Mouse (Mus musculus) heart, embryonic 10.5 days (tissue): ENCODE data around the gene Lnpep. TPM values are rescaled to one million over a fixed set of nuclear protein-coding genes. Genes with fewer than 3 reads are reported as not detected.
"Not testable (repeated sequence)": the region's sequence is repeated elsewhere in the genome, so short reads cannot be mapped to it uniquely, and the experiment has no call there.

Experiments
- DNase-seq: peaks from one replicate; pipeline ENCODE4 v3.0.0-alpha.2; 2017; ENCODE audit warnings: low spot score
- H3K27ac ChIP-seq: fragments of 300-500 bp; sonication (generic); 2 replicates; pipeline ENCODE4 v1.5.1; 2016; ENCODE audit warnings: mild to moderate bottlenecking
- H3K27me3 ChIP-seq: fragments of 300-500 bp; sonication (generic); 2 replicates; pipeline ENCODE4 v1.6.1; 2016; ENCODE audit warnings: mild to moderate bottlenecking; ENCODE audit not compliant: poor library complexity, insufficient read depth, severe bottlenecking
- H3K36me3 ChIP-seq: fragments of 300-500 bp; sonication (generic); 2 replicates; pipeline ENCODE4 v1.6.1; 2016; ENCODE audit warnings: mild to moderate bottlenecking, moderate library complexity
- H3K4me1 ChIP-seq: fragments of 300-500 bp; sonication (generic); 2 replicates; pipeline ENCODE4 v1.6.1; 2016; ENCODE audit warnings: mild to moderate bottlenecking
- H3K4me3 ChIP-seq: fragments of 300-500 bp; sonication (generic); 2 replicates; pipeline ENCODE4 v1.5.1; 2016; ENCODE audit warnings: mild to moderate bottlenecking, moderate library complexity
- H3K9me3 ChIP-seq: fragments of 300-500 bp; sonication (generic); 2 replicates; pipeline ENCODE4 v1.6.1; 2016; ENCODE audit warnings: mild to moderate bottlenecking, moderate library complexity
- WGBS: fragments of 180-500 bp; shearing (Covaris S2); methylation state at CpG from one replicate; pipeline ENCODE4 v1.1.7; 2016; 5-methylcytosine and 5-hydroxymethylcytosine counted together
- polyA plus RNA-seq: library from polyadenylated mRNA; unstranded; fragments of >200 nt; fragmentation: Nextera tagmentation; extraction: Ambion mirVana; gene quantifications from 2 replicates; pipeline ENCODE4 v1.2.1, GENCODE M21; 2016

The Lnpep gene
- polyA plus RNA-seq = 8.7 and 11.1 TPM in 2 replicates

DNA sequence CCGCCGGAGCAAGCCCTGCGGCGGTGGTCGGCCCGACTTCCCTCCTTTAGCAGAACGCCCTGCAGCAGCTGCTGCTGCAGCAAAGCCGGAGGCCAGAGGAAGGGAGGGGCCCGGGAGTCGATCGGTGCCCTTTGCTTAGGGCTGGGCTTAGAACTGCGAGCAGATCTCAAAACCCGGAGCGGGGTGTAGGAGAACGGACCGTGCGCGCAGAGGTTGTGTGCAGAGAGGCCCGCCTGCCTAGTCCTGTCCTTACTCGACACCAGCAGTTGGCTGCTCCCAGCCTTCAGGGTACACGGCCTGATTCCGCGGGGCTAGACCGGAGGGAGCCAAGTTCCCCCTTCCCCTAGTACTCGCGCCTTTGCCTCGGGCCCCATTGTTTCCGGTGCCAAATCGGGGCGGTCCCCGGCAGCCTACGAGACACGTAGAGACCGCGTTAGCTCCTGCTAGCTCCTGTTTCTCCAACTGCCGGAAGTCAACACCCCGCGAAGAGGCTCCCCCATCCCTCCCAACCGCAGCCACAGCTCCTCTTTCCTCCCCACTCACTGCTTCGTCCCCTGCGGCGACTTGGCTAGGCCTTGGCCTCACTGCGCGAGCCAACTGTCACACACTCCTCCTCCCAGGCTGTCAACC lies at the start of gene Lnpep:
Gene Lnpep (minus strand): TSS at position 94 of the 630 bp plus-strand sequence.
- peak; percentile 97 for DNase-seq
- peak within 1 kb of the TSS; percentile 93 for H3K4me3 ChIP-seq
- H3K4me1 ChIP-seq = peaks cover 17% of the 10 kb centered on the region; the same call in 1 of the 2 replicates
- no peaks in the 10 kb centered on the region for H3K9me3 ChIP-seq
- under 1% methylated on average over 44 of the region's 44 CpGs for WGBS
- H3K27ac ChIP-seq = peak within 1 kb of the TSS; percentile 98
- H3K27me3 ChIP-seq = no peaks in the 10 kb centered on the region
- H3K36me3 ChIP-seq = no peaks in the 10 kb centered on the region

GRCm38 (mm10) chr17:17655829-17656176 lies 31.0 kb upstream of the Lnpep start:
- peaks cover 4% of the 10 kb centered on the region; the same call in 1 of the 2 replicates for H3K4me1 ChIP-seq
- no peak overlapping the region for H3K4me3 ChIP-seq
- no peaks in the 10 kb centered on the region for H3K36me3 ChIP-seq
- H3K27me3 ChIP-seq = no peaks in the 10 kb centered on the region
- no peak for DNase-seq
- H3K9me3 ChIP-seq = no peaks in the 10 kb centered on the region
- WGBS = 34% methylated on average over 2 of the region's 2 CpGs
- no peak overlapping the region for H3K27ac ChIP-seq

- H3K27me3 ChIP-seq = no peaks in the 10 kb centered on the region
- H3K4me3 ChIP-seq = peak overlapping the region; percentile 40; the same call in 1 of the 2 replicates
- H3K4me1 ChIP-seq = peaks cover 4% of the 10 kb centered on the region; the same call in 1 of the 2 replicates
- DNase-seq = no peak
- 15% methylated on average over 10 of the region's 10 CpGs for WGBS
- no peaks in the 10 kb centered on the region for H3K36me3 ChIP-seq
- no peaks in the 10 kb centered on the region for H3K9me3 ChIP-seq
- H3K27ac ChIP-seq = no peak overlapping the region
Measured at GRCm38 (mm10) chr17:17654997-17655828, 30.4 kb upstream of the Lnpep start.

DNA sequence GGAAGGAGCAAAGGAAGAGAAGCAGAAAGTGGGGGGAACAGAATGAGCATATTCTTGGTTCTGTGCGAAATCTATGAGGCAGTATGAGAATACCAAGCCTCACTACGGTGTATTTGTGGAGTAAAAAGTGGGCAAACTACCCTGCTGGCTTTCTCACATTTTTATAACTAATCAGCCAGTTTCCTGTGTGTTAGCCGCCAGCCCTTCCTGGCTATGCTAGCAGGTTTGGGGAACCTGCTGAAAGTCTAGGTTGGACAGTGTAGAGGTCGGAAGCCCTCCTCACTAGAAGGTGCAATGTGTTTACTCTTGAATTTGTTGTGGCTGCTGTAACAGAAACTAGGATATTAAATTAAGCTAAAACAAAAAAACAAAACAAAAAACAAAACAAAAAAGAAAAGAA lies 27.7 kb upstream of the Lnpep start:
- H3K27ac ChIP-seq = no peak overlapping the region
- DNase-seq = no peak
- 72% methylated on average over 4 of the region's 4 CpGs for WGBS
- no peak overlapping the region for H3K4me3 ChIP-seq
- no peaks in the 10 kb centered on the region for H3K36me3 ChIP-seq
- peaks cover 4% of the 10 kb centered on the region; the same call in 1 of the 2 replicates for H3K4me1 ChIP-seq
- H3K27me3 ChIP-seq = no peaks in the 10 kb centered on the region
- H3K9me3 ChIP-seq = no peaks in the 10 kb centered on the region

- H3K9me3 ChIP-seq = no peaks in the 10 kb centered on the region
- no peak overlapping the region for H3K27ac ChIP-seq
- H3K4me3 ChIP-seq = no peak overlapping the region
- H3K27me3 ChIP-seq = no peaks in the 10 kb centered on the region
- H3K36me3 ChIP-seq = no peaks in the 10 kb centered on the region
- no peaks in the 10 kb centered on the region for H3K4me1 ChIP-seq
- WGBS = 3% methylated on average over 3 of the region's 3 CpGs
- DNase-seq = no peak
Measured at GRCm38 (mm10) chr17:17645738-17646137, 20.9 kb upstream of the Lnpep start.

DNA sequence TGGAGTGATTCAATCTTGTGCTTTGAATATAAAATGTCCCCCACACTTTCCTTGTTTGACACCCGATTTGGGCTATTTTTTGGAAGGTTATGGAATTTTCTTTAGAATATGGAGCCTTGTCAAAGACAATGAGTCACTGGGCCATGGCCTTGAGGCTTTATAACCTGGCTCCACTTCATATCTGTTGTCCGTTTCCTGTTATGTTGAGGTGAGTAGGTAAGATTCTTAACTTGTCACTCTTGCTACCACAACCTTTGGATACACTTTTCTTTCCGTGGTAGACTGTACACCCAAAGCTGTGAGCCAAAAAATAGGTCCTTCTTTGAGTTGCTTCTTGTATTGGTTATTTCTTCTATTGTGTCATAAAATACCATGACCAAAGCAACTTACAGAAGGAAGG lies 12.5 kb upstream of the Lnpep start:
- H3K4me1 ChIP-seq = no peaks in the 10 kb centered on the region
- no peak for DNase-seq
- WGBS = 79% methylated on average over 3 of the region's 3 CpGs
- H3K9me3 ChIP-seq = no peaks in the 10 kb centered on the region
- no peak overlapping the region for H3K27ac ChIP-seq
- no peaks in the 10 kb centered on the region for H3K36me3 ChIP-seq
- no peak overlapping the region for H3K4me3 ChIP-seq
- H3K27me3 ChIP-seq = no peaks in the 10 kb centered on the region

DNA sequence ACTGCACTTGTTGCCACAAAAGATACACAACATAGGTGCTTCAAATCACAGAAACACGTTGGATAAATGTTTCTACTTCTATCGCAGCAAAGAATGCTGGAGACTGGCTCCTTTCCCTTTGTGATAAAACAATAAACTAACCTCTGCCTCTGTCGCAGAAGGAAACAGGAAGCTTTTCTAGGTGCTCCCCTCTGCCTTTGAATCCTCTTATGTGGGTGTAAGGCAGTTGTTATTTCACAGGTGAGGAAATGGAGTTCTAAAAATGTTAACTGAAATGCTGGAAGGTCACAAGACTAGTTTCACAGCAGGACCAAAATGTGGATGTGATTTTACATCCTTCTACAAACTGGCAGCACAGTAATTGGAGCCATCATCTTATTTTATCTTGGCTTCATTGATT lies 11.3 kb upstream of the Lnpep start:
- H3K9me3 ChIP-seq = no peaks in the 10 kb centered on the region
- no peak overlapping the region for H3K4me3 ChIP-seq
- H3K36me3 ChIP-seq = no peaks in the 10 kb centered on the region
- no peaks in the 10 kb centered on the region for H3K27me3 ChIP-seq
- no peaks in the 10 kb centered on the region for H3K4me1 ChIP-seq
- H3K27ac ChIP-seq = no peak overlapping the region
- no peak for DNase-seq
- 46% methylated on average over 3 of the region's 3 CpGs for WGBS

GRCm38 (mm10) chr17:17634033-17634432 lies 9.2 kb upstream of the Lnpep start:
- Histone ChIP-seq H3K4me1 (no peaks in the 10 kb centered on the region), H3K9me3 (no peaks in the 10 kb centered on the region), H3K36me3 (no peaks in the 10 kb centered on the region), H3K4me3 (no peak overlapping the region), H3K27me3 (no peaks in the 10 kb centered on the region), H3K27ac (no peak overlapping the region)
- no peak for DNase-seq
- 75% methylated on average over 2 of the region's 2 CpGs for WGBS

- H3K4me1 ChIP-seq = no peaks in the 10 kb centered on the region
- H3K4me3 ChIP-seq = no peak overlapping the region
- H3K27ac ChIP-seq = no peak overlapping the region
- H3K36me3 ChIP-seq = no peaks in the 10 kb centered on the region
- no peak for DNase-seq
- H3K27me3 ChIP-seq = no peaks in the 10 kb centered on the region
- no peaks in the 10 kb centered on the region for H3K9me3 ChIP-seq
Measured at GRCm38 (mm10) chr17:17631985-17632384, 7.1 kb upstream of the Lnpep start.

GRCm38 (mm10) chr17:17628237-17628879 lies 3.5 kb upstream of the Lnpep start:
- H3K27me3 ChIP-seq, H3K36me3 ChIP-seq, H3K27ac ChIP-seq, H3K4me3 ChIP-seq, H3K9me3 ChIP-seq, DNase-seq, H3K4me1 ChIP-seq: not testable (repeated sequence)
- 92% methylated on average over 7 of the region's 7 CpGs for WGBS

- no peak overlapping the region for H3K4me3 ChIP-seq
- WGBS = 91% methylated on average over 2 of the region's 2 CpGs
- peaks cover 10% of the 10 kb centered on the region; the same call in 1 of the 2 replicates for H3K4me1 ChIP-seq
- no peak overlapping the region for H3K27ac ChIP-seq
- no peaks in the 10 kb centered on the region for H3K36me3 ChIP-seq
- H3K27me3 ChIP-seq = no peaks in the 10 kb centered on the region
- no peak for DNase-seq
- no peaks in the 10 kb centered on the region for H3K9me3 ChIP-seq
Measured at GRCm38 (mm10) chr17:17627558-17627957, 2.7 kb upstream of the Lnpep start.

DNA sequence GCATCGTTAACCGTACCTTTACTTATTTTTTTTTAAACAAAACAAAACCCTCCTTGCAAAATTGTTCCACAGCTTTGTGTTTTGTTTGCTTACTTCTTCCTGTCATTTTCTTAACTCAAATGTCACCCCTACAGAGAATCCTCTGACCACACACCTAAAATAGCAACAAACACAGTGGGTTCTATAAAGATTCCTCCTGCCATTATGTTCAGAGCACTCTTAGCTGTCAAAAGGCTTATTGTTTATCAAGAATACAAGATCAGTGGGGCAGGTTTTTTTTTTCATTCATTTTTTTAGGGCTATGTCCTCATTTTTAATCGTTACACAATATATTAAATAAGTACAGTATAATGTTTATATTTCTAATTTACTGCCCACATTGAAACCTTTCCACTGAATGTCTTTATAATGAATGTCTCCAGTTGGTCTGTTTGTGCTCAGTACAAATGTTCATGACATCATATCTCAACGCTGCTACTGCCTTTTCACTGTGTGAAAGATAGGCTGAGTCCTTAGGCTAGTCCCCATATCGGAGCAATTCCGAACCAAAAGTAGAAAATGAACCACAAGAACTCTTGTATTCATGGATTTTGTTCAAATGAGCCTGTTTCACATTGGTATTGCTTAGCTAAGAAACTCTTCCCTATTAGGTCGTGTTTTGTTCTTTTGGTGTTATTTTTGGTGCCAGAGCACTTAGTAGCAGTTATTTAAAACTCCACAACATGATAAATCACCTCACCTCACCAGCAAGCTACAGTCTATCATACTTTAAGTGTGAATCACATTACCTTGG lies 1.2 kb upstream of the Lnpep start:
- no peak for DNase-seq
- Histone ChIP-seq H3K9me3 (no peaks in the 10 kb centered on the region), H3K4me3 (peak overlapping the region; percentile 93), H3K27me3 (no peaks in the 10 kb centered on the region), H3K27ac (peak overlapping the region; percentile 98), H3K4me1 (peaks cover 17% of the 10 kb centered on the region; the same call in 1 of the 2 replicates), H3K36me3 (no peaks in the 10 kb centered on the region)
- 32% methylated on average over 7 of the region's 7 CpGs for WGBS
